Mouse (Mus musculus): ENCODE data around the gene Polr2g. TPM values are rescaled to one million over a fixed set of nuclear protein-coding genes. Genes with fewer than 3 reads are reported as not detected.
A peak's percentile ranks its signal among the peaks of the same experiment; 100 is the strongest.

Polr2g gene
- polyA plus RNA-seq, 1 experiment from 2014 or later = 105 TPM

- ATAC-seq = peak; percentile 86
- 2% methylated on average over 68 of the region's 68 CpGs for WGBS (ENCODE audit: insufficient replicate concordance)
- peaks cover 53% of the 10 kb centered on the region for H3K4me1 ChIP-seq
Measured at GRCm38 (mm10) chr19:8774086-8774835, 24.1 kb downstream of the Polr2g start, which contains the start of gene Tmem179b. TSS of gene Tmem179b (minus strand) at chr19:8774467.

DNA sequence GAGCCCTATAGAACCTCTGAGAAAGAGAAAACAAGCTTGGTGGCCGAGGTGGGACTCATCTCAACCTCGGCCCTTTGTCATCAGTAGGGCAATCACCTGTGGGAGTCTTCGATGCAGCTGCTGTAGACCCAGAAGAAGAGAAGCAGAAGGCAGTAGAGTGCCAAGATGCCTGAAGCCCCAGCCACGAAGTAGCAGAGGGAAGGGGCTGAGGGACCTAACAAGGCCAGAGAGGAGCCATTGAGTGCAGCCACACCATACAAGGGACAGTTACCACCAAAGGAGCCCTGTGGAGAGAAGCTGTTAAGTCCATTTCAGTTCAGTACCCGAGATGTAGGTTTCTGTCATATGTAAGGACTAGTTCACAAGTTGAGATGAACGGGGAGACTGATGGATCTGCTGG is 25.0 kb downstream of the Polr2g start:
- Histone ChIP-seq H3K27ac (peak overlapping the region; percentile 99), H3K27me3 (replicated peaks) (no peaks in the 10 kb centered on the region), H3K9me3 (replicated peaks) (no peaks in the 10 kb centered on the region), H3K4me1 (peaks cover 53% of the 10 kb centered on the region), H3K9ac (peak overlapping the region; percentile 96), H3K36me3 (peaks cover 58% of the 10 kb centered on the region), H3K4me2 (peak overlapping the region; percentile 99), H3K4me3 (peak overlapping the region; percentile 74)
- 21% methylated on average over 6 of the region's 6 CpGs for whole genome bisulfite sequencing (ENCODE audit: insufficient replicate concordance)
- ATAC-seq = 0 out of 2 replicates have a peak, but pooled peaks have one; percentile 9

More at GRCm38 (mm10) chr19:8774086-8774835, 24.1 kb downstream of the Polr2g start, which contains the start of gene Tmem179b:
- Histone ChIP-seq H3K4me2 (peak within 1 kb of the TSS; percentile 99), H3K9ac (peak within 1 kb of the TSS; percentile 96), H3K27me3 (replicated peaks) (no peaks in the 10 kb centered on the region), H3K27ac (peak within 1 kb of the TSS; percentile 99), H3K36me3 (peaks cover 55% of the 10 kb centered on the region), H3K4me3 (peak within 1 kb of the TSS; percentile 74), H3K9me3 (replicated peaks) (no peaks in the 10 kb centered on the region)

DNA sequence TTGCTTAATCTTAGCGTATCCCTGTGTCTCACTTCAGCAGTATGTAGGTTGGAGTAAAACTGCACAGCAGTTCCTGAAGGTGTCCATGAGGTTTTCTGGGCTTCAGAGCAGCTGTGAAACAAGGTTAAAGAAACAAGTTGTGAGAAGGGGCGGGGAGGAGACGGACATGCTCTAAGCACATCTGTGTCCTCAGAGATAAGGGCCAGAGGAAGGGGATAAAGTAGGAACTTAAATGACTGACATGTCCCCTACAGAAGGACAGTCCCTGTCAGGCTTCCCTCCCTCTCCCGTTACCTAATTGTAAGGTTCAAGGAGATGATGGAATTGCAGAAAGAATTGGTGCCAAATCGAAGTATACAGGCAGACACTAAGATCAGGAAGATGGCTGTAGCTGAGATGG is 25.4 kb downstream of the Polr2g start:
- ATAC-seq = peak; percentile 72
- 19% methylated on average over 5 of the region's 5 CpGs for WGBS (ENCODE audit: insufficient replicate concordance)
- Histone ChIP-seq H3K9ac (peak overlapping the region; percentile 96), H3K27me3 (replicated peaks) (no peaks in the 10 kb centered on the region), H3K4me2 (peak overlapping the region; percentile 99), H3K36me3 (peaks cover 58% of the 10 kb centered on the region), H3K27ac (peak overlapping the region; percentile 99), H3K4me3 (peak overlapping the region; percentile 74), H3K9me3 (replicated peaks) (no peaks in the 10 kb centered on the region), H3K4me1 (peaks cover 53% of the 10 kb centered on the region)

DNA sequence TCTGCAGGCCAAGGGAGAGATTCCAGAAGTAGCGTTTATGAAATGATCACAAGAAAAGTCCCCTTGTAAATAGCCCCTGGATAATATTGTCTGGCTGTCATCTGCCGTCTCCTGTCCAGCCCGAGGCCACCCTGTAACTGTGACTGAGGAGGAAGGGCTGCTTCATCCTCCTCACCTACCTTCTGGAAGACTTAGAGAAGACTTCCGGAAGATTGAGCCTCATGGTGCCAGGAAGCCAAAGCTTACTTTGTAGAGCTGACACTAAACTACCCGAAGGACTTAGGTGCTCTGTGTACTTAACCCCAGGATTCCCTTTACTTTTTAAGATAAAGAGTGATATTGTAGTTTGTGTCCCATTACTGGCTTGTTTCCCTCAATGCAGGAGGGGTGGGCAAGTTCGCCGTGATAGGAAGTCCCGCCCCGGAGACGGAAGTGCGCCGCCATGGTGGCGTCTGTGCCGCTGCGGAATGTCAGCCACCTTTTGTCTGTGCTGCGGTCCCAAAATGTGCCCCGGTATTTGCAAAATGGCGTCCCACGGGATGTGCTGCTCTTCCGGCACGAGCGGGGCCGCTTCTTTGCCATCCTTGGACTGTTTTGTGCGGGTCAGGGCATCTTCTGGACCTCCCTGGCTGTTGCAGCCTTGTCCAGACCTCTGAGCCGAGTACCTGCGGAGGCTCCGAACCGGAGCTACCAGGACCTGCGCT is 27.7 kb downstream of the Polr2g start, which contains the start of gene Tmem223:
TSS of gene Tmem223 (plus strand) at position 430 of the 704 bp plus-strand sequence.
- H3K36me3 ChIP-seq = peaks cover 75% of the 10 kb centered on the region
- ATAC-seq = peak; percentile 32; the same call in 1 of the 2 replicates

DNA sequence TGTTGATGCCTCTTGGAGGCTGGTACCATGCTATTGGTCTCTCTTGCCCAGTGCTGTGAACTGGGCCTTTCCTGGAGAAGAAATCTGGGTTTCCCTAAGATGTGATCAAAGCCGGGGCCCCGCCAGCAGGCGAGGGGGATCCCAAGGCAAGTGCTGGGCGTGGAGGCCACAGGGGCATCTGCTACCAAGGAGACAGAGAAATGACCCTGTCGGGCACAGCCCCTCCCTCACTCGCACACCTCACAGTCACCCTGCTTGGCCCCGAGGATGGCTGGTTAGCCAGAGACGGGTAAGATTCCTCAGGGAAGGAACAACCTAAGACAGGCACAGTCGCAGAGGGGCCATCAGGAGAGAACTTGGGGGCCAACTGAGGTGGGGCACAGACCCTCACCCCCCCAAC is 32.8 kb downstream of the Polr2g start:
- no peak overlapping the region for H3K4me2 ChIP-seq
- H3K9me3 ChIP-seq (replicated peaks) = peaks cover 7% of the 10 kb centered on the region
- no peak overlapping the region for H3K4me3 ChIP-seq
- H3K27me3 ChIP-seq (replicated peaks) = no peaks in the 10 kb centered on the region
- no peak overlapping the region for H3K27ac ChIP-seq
- no peak for ATAC-seq
- peaks cover 7% of the 10 kb centered on the region for H3K4me1 ChIP-seq
- WGBS (ENCODE audit: insufficient replicate concordance) = 90% methylated on average over 9 of the region's 9 CpGs
- peaks cover 96% of the 10 kb centered on the region for H3K36me3 ChIP-seq
- no peak overlapping the region for H3K9ac ChIP-seq

More for the DNA sequence above, 27.7 kb downstream of the Polr2g start, which contains the start of gene Tmem223:
- Histone ChIP-seq H3K9me3 (replicated peaks) (no peaks in the 10 kb centered on the region), H3K4me3 (peak within 1 kb of the TSS; percentile 76), H3K27me3 (replicated peaks) (no peaks in the 10 kb centered on the region), H3K27ac (peak within 1 kb of the TSS; percentile 87), H3K4me1 (peaks cover 41% of the 10 kb centered on the region), H3K9ac (peak within 1 kb of the TSS; percentile 80), H3K4me2 (peak within 1 kb of the TSS; percentile 99)
- WGBS (ENCODE audit: insufficient replicate concordance) = 9% methylated on average over 29 of the region's 29 CpGs

GRCm38 (mm10) chr19:8763276-8763675 is 35.1 kb downstream of the Polr2g start:
- Histone ChIP-seq H3K4me1 (peaks cover 18% of the 10 kb centered on the region), H3K4me3 (no peak overlapping the region), H3K9me3 (replicated peaks) (peaks cover 7% of the 10 kb centered on the region), H3K27me3 (replicated peaks) (no peaks in the 10 kb centered on the region), H3K4me2 (no peak overlapping the region), H3K27ac (no peak overlapping the region), H3K36me3 (peaks cover 77% of the 10 kb centered on the region), H3K9ac (no peak overlapping the region)
- WGBS (ENCODE audit: insufficient replicate concordance) = 81% methylated on average over 4 of the region's 4 CpGs
- ATAC-seq = no peak

DNA sequence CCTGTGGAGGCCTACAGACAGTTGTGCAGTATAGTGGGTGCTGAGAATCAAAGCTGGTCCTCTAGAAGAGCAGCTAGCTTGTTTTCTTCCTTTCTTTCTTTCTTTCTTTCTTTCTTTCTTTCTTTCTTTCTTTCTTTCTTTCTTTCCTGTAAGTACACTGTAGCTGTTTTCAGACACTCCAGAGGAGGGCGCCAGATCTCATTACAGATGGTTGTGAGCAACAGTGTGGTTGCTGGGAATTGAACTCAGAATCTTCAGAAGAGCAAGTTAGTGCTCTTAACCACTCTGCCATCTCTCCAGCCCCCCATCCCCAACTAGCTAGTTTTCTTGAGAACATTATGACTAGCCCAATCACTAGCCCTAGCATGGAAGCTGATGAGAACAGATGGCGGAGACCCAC is 37.6 kb downstream of the Polr2g start:
- peaks cover 54% of the 10 kb centered on the region for H3K36me3 ChIP-seq
- no peak overlapping the region for H3K4me3 ChIP-seq
- H3K4me1 ChIP-seq = peaks cover 32% of the 10 kb centered on the region
- ATAC-seq = no peak
- no peaks in the 10 kb centered on the region for H3K27me3 ChIP-seq (replicated peaks)
- H3K9me3 ChIP-seq (replicated peaks) = peaks cover 7% of the 10 kb centered on the region
- no peak overlapping the region for H3K9ac ChIP-seq
- H3K4me2 ChIP-seq = no peak overlapping the region
- H3K27ac ChIP-seq = no peak overlapping the region
- 81% methylated on average over 2 of the region's 2 CpGs for WGBS (ENCODE audit: insufficient replicate concordance)

- Histone ChIP-seq H3K9ac (peak overlapping the region; percentile 98), H3K4me2 (peak overlapping the region; percentile 81), H3K4me3 (peak overlapping the region; percentile 95), H3K27ac (peak overlapping the region; percentile 61), H3K9me3 (replicated peaks) (no peaks in the 10 kb centered on the region), H3K4me1 (peaks cover 43% of the 10 kb centered on the region), H3K27me3 (replicated peaks) (no peaks in the 10 kb centered on the region), H3K36me3 (peaks cover 52% of the 10 kb centered on the region)
- no peak for ATAC-seq
- WGBS (ENCODE audit: insufficient replicate concordance) = 24% methylated on average over 2 of the region's 2 CpGs
Measured at GRCm38 (mm10) chr19:8758899-8759298, 39.5 kb downstream of the Polr2g start.

DNA sequence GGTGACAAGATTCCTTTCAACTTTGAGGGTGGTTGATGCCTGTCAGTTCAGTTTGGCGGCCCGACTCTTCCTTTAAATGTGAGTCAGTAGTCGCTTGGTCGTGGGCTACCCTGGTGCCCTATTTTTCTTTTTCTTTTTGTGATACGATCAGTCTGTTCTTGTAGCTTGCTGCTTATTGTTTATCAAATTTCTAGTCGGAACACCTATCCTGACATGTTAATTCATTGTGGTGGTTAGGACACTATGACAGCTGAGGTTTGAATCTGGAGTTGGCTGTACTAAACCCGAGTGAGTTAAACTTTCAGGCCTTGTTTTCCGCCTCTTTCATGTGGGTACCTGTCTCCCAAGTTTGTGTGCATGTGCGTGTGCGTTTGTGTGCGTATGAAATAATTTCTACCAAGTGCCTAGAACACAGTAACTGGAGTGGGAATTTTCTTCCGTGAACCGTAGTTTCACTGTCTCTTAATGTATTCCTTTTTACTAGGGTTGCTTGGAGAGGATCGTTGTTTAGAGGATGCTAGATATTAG is 40.8 kb downstream of the Polr2g start:
- no peaks in the 10 kb centered on the region for H3K27me3 ChIP-seq (replicated peaks)
- H3K9ac ChIP-seq = peak overlapping the region; percentile 98
- 3% methylated on average over 14 of the region's 14 CpGs for WGBS (ENCODE audit: insufficient replicate concordance)
- peak overlapping the region; percentile 81 for H3K4me2 ChIP-seq
- H3K9me3 ChIP-seq (replicated peaks) = no peaks in the 10 kb centered on the region
- peak overlapping the region; percentile 96 for H3K27ac ChIP-seq
- H3K4me3 ChIP-seq = peak overlapping the region; percentile 95
- peaks cover 43% of the 10 kb centered on the region for H3K4me1 ChIP-seq
- H3K36me3 ChIP-seq = peaks cover 52% of the 10 kb centered on the region
- no peak for ATAC-seq

DNA sequence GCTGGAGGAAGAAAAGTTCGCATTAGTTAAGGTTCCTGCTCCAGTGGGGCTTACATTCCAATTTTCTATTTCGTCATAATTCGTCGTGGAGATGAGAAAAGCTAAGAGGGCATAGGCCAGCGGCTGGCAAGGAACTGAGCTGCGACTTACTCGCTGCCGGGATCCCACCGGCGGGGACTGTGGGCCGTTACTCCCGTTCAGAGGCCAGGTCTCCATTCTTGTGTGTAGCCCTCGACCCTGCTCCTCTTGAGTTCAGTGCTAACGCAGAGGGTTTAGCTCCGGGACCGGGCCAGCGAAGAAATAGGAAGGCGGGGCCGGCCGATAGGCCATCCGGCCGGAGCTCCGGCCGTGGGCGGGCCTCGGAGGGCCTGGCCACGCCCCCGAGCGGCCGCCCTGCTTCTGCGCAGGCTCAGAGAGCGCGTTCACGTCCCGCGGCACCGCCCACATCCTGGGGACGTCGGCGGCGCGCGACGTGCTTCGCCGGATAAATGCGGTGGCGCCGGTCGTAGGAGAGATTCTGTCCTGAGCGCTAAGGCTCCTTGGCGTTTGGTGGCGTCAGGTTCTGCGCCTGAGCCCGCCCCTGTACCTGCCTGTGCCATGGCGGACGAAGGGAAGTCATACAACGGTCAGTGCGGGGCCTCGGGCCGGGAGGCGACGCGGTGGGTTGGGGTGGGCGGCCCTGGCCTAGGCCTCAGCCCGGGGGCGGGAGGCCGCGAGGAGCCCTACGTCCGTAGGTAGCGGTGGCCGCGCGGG is 41.6 kb downstream of the Polr2g start, which contains the start of gene Nxf1:
TSS of gene Nxf1 (plus strand) at position 439 of the 753 bp plus-strand sequence.
- no peaks in the 10 kb centered on the region for H3K27me3 ChIP-seq (replicated peaks)
- peaks cover 52% of the 10 kb centered on the region for H3K36me3 ChIP-seq
- under 1% methylated on average over 75 of the region's 75 CpGs for WGBS (ENCODE audit: insufficient replicate concordance)
- H3K4me1 ChIP-seq = peaks cover 43% of the 10 kb centered on the region
- ATAC-seq = peak; percentile 92
- peak within 1 kb of the TSS; percentile 95 for H3K4me3 ChIP-seq
- peak within 1 kb of the TSS; percentile 96 for H3K27ac ChIP-seq
- no peaks in the 10 kb centered on the region for H3K9me3 ChIP-seq (replicated peaks)
- peak within 1 kb of the TSS; percentile 98 for H3K9ac ChIP-seq
- peak within 1 kb of the TSS; percentile 81 for H3K4me2 ChIP-seq

- ATAC-seq = no peak
- Histone ChIP-seq H3K36me3 (peaks cover 54% of the 10 kb centered on the region), H3K4me1 (peaks cover 43% of the 10 kb centered on the region), H3K4me2 (peak overlapping the region; percentile 81), H3K27ac (peak overlapping the region; percentile 96), H3K9ac (peak overlapping the region; percentile 98), H3K27me3 (replicated peaks) (no peaks in the 10 kb centered on the region), H3K9me3 (replicated peaks) (no peaks in the 10 kb centered on the region), H3K4me3 (peak overlapping the region; percentile 95)
- WGBS (ENCODE audit: insufficient replicate concordance) = 27% methylated on average over 3 of the region's 3 CpGs
Measured at GRCm38 (mm10) chr19:8755652-8756051, 42.7 kb downstream of the Polr2g start.
